Mouse (Mus musculus): ENCODE results near the gene Hhipl1.
A peak's percentile ranks its signal among the peaks of the same experiment; 100 is the strongest.

The Hhipl1 gene

GRCm38 (mm10) chr12:108313244-108313772 lies 7.2 kb downstream of the Hhipl1 start:
- no peak for DNase-seq (ENCODE audit: low spot score)

GRCm38 (mm10) chr12:108315818-108316217 lies 9.7 kb downstream of the Hhipl1 start:
- DNase-seq (ENCODE audit: low spot score) = no peak

GRCm38 (mm10) chr12:108316655-108317054 lies 10.6 kb downstream of the Hhipl1 start:
- no peak for DNase-seq (ENCODE audit: low spot score)

- no peak for DNase-seq (ENCODE audit: low spot score)
Measured at GRCm38 (mm10) chr12:108317201-108317738, 11.2 kb downstream of the Hhipl1 start.

GRCm38 (mm10) chr12:108317826-108318430 lies 11.9 kb downstream of the Hhipl1 start:
- DNase-seq (ENCODE audit: low spot score) = no peak

GRCm38 (mm10) chr12:108318499-108318898 lies 12.4 kb downstream of the Hhipl1 start:
- DNase-seq (ENCODE audit: low spot score) = no peak

- no peak for DNase-seq (ENCODE audit: low spot score)
Measured at GRCm38 (mm10) chr12:108320096-108320495, 14.0 kb downstream of the Hhipl1 start.

- DNase-seq (ENCODE audit: low spot score) = no peak
Measured at GRCm38 (mm10) chr12:108326401-108326800, 20.3 kb downstream of the Hhipl1 start.

GRCm38 (mm10) chr12:108327889-108328491 lies 21.9 kb downstream of the Hhipl1 start:
- no peak for DNase-seq (ENCODE audit: low spot score)

- DNase-seq (ENCODE audit: low spot score) = peak; percentile 82
Measured at GRCm38 (mm10) chr12:108333056-108333455, 27.0 kb downstream of the Hhipl1 start.

GRCm38 (mm10) chr12:108333481-108333882 lies 27.4 kb downstream of the Hhipl1 start:
- DNase-seq (ENCODE audit: low spot score) = no peak

GRCm38 (mm10) chr12:108333895-108334445 lies 27.9 kb downstream of the Hhipl1 start, which contains the start of gene Cyp46a1:
Cyp46a1 (plus strand) TSS chr12:108334381.
- peak; percentile 98 for DNase-seq (ENCODE audit: low spot score)

GRCm38 (mm10) chr12:108334529-108334928 lies 28.5 kb downstream of the Hhipl1 start:
- peak; percentile 22 for DNase-seq (ENCODE audit: low spot score)

GRCm38 (mm10) chr12:108338572-108339190 lies 32.6 kb downstream of the Hhipl1 start:
- peak; percentile 26 for DNase-seq (ENCODE audit: low spot score)

- no peak for DNase-seq (ENCODE audit: low spot score)
Measured at GRCm38 (mm10) chr12:108348151-108348550, 42.1 kb downstream of the Hhipl1 start.

GRCm38 (mm10) chr12:108349026-108349425 lies 43.0 kb downstream of the Hhipl1 start:
- DNase-seq (ENCODE audit: low spot score) = no peak

- DNase-seq (ENCODE audit: low spot score) = no peak
Measured at GRCm38 (mm10) chr12:108350931-108351330, 44.9 kb downstream of the Hhipl1 start.

GRCm38 (mm10) chr12:108352371-108353136 lies 46.5 kb downstream of the Hhipl1 start:
- DNase-seq (ENCODE audit: low spot score) = no peak

- DNase-seq (ENCODE audit: low spot score) = no peak
Measured at GRCm38 (mm10) chr12:108354284-108354683, 48.2 kb downstream of the Hhipl1 start.

GRCm38 (mm10) chr12:108355271-108355670 lies 49.2 kb downstream of the Hhipl1 start:
- DNase-seq (ENCODE audit: low spot score) = no peak

- DNase-seq (ENCODE audit: low spot score) = no peak
Measured at GRCm38 (mm10) chr12:108355986-108356385, 49.9 kb downstream of the Hhipl1 start.

- peak; percentile 73 for DNase-seq (ENCODE audit: low spot score)
Measured at GRCm38 (mm10) chr12:108363796-108364195, 57.7 kb downstream of the Hhipl1 start.

All from MN1 (cell line).